27 mouse cellular contexts compared by ENCODE assay signal in genomic region chr13:103993142-103994084, GRCm38 (mm10).
DNase-seq lines count a peak whose midpoint lies in the region; ATAC-seq and TF ChIP-seq lines count a peak whose summit lies in the region.
"Had no signal": no experiment of that assay in that cellular context is flagged by ENCODE, and none has a peak within 500 bp of the region (broad histone marks: within the 10 kb centered on the region; RNA-seq: fewer than 3 reads in every experiment).

No protein-coding gene starts in this region.

- no peak overlapping the region for H3K4me2 ChIP-seq in lung, embryonic 16.5 days (ENCODE audit: low read depth, low read length)
- H3K4me2 ChIP-seq in embryonic facial prominence, embryonic 15.5 days (replicated peaks), result no peak overlapping the region
- H3K4me2 ChIP-seq in midbrain, embryonic 11.5 days, result no peak overlapping the region
- H3K4me2 ChIP-seq: forebrain, embryonic 13.5 days; heart, embryonic 13.5 days; midbrain, embryonic 12.5 days; neural tube, embryonic 12.5 days had no signal

- no peak for DNase-seq in frontal cortex, postnatal 10 days (ENCODE audit: low spot score in 2 of 2)
- DNase-seq in lung, adult 2 months, result no peak
- no peak for DNase-seq in midbrain, embryonic 11.5 days (ENCODE audit: low spot score, missing footprints)
- no peak for DNase-seq in embryo, embryonic 9.5 days (ENCODE audit: extremely low spot score)
- DNase-seq: adrenal gland, postnatal 25 days; cerebellum, adult 18-20 months; cerebellum, postnatal 10 days; gastrocnemius, postnatal 25 days; heart, postnatal 10 days; kidney, adult 18-20 months; kidney, postnatal 36 days; left cerebral cortex, postnatal 4 days; lung, adult 18-20 months; lung, postnatal 14 days; thymus, adult 2 months; thymus, postnatal 36 days had no signal

- H3K4me3 ChIP-seq in lung, embryonic 16.5 days (ENCODE audit: low read length), result no peak overlapping the region
- H3K4me3 ChIP-seq in lung, adult 2 months (replicated peaks; ENCODE audit: extremely low read depth, low read depth, low read length), result no peak overlapping the region
- H3K4me3 ChIP-seq in embryonic facial prominence, embryonic 15.5 days (replicated peaks), result no peak overlapping the region
- no peak overlapping the region for H3K4me3 ChIP-seq in midbrain, embryonic 11.5 days (ENCODE audit: low read depth, low read length)
- H3K4me3 ChIP-seq: forebrain, embryonic 13.5 days; heart, embryonic 13.5 days; layer of hippocampus, adult 2 months; midbrain, embryonic 12.5 days; myocyte; neural tube, embryonic 12.5 days had no signal

- H3K9ac ChIP-seq in lung, embryonic 16.5 days (ENCODE audit: low read length), result no peak overlapping the region
- no peak overlapping the region for H3K9ac ChIP-seq in embryonic facial prominence, embryonic 15.5 days
- no peak overlapping the region for H3K9ac ChIP-seq in midbrain, embryonic 11.5 days (ENCODE audit: low read length)
- H3K9ac ChIP-seq: forebrain, embryonic 13.5 days; heart, embryonic 13.5 days; midbrain, embryonic 12.5 days; neural tube, embryonic 12.5 days had no signal

- H3K9me3 ChIP-seq in lung, embryonic 16.5 days (ENCODE audit: control insufficient read depth, low read length), result peaks cover 3% of the 10 kb centered on the region; the same call in 1 of the 2 replicates
- no peaks in the 10 kb centered on the region for H3K9me3 ChIP-seq in embryonic facial prominence, embryonic 15.5 days (replicated peaks)
- H3K9me3 ChIP-seq in midbrain, embryonic 11.5 days (ENCODE audit: control insufficient read depth, low read length), result no peaks in the 10 kb centered on the region
- H3K9me3 ChIP-seq: forebrain, embryonic 13.5 days; G1E; midbrain, embryonic 12.5 days had no signal

- H3K4me1 ChIP-seq in lung, embryonic 16.5 days (replicated peaks; ENCODE audit: control insufficient read depth, insufficient read depth, low read length), result no peaks in the 10 kb centered on the region
- no peaks in the 10 kb centered on the region for H3K4me1 ChIP-seq in lung, adult 2 months (ENCODE audit: control insufficient read depth, insufficient read depth, low read length)
- H3K4me1 ChIP-seq in embryonic facial prominence, embryonic 15.5 days, result peaks cover 12% of the 10 kb centered on the region; the same call in 1 of the 2 replicates
- no peaks in the 10 kb centered on the region for H3K4me1 ChIP-seq in midbrain, embryonic 11.5 days (ENCODE audit: control insufficient read depth, insufficient read depth, low read length)
- H3K4me1 ChIP-seq: forebrain, embryonic 13.5 days; midbrain, embryonic 12.5 days; neural tube, embryonic 12.5 days had no signal

- ATAC-seq in frontal cortex, adult (ENCODE audit: low TSS enrichment), result peak; percentile 85
- ATAC-seq in lung, embryonic 16.5 days (ENCODE audit: low read depth), result 0 out of 2 replicates have a peak, but pooled peaks have one; percentile 17
- ATAC-seq in embryonic facial prominence, embryonic 15.5 days (ENCODE audit: insufficient number of reproducible peaks, low FRiP score, low TSS enrichment, low read depth), result no peak
- ATAC-seq in midbrain, embryonic 11.5 days (ENCODE audit: low FRiP score), result no peak
- ATAC-seq: forebrain, embryonic 13.5 days; hindbrain, embryonic 16.5 days had no signal

- no peak for TF ChIP-seq CTCF in lung, adult 2 months (IDR thresholded peaks at IDR 0.05; ENCODE audit: insufficient read depth, low read length)

- no peaks in the 10 kb centered on the region for H3K36me3 ChIP-seq in lung, embryonic 16.5 days (ENCODE audit: control insufficient read depth, insufficient read depth, low read length)
- H3K36me3 ChIP-seq in embryonic facial prominence, embryonic 15.5 days, result no peaks in the 10 kb centered on the region
- H3K36me3 ChIP-seq in midbrain, embryonic 11.5 days (ENCODE audit: control insufficient read depth, insufficient read depth, low read length), result no peaks in the 10 kb centered on the region
- H3K36me3 ChIP-seq: G1E; heart, embryonic 13.5 days; midbrain, embryonic 12.5 days; neural tube, embryonic 12.5 days had no signal

- WGBS in lung, embryonic 16.5 days, result 65% methylated on average over 8 of the region's 8 CpGs
- WGBS in lung, adult 2 months, result 62% methylated on average over 8 of the region's 8 CpGs
- WGBS in embryonic facial prominence, embryonic 15.5 days, result 51% methylated on average over 8 of the region's 8 CpGs
- WGBS in midbrain, embryonic 11.5 days, result 79% methylated on average over 8 of the region's 8 CpGs

- no peak for TF ChIP-seq POLR2A in lung, adult 2 months (IDR thresholded peaks at IDR 0.05; ENCODE audit: borderline replicate concordance, extremely low read depth, low read depth, low read length)

- H3K27ac ChIP-seq in lung, embryonic 16.5 days (ENCODE audit: low read length), result no peak overlapping the region
- H3K27ac ChIP-seq in embryonic facial prominence, embryonic 15.5 days (replicated peaks), result peak overlapping the region; percentile 72
- no peak overlapping the region for H3K27ac ChIP-seq in midbrain, embryonic 11.5 days (ENCODE audit: low read depth, low read length)
- H3K27ac ChIP-seq: forebrain, embryonic 13.5 days; heart, embryonic 13.5 days; layer of hippocampus, adult 2 months; midbrain, embryonic 12.5 days; neural tube, embryonic 12.5 days had no signal

- H3K27me3 ChIP-seq in lung, embryonic 16.5 days (ENCODE audit: control insufficient read depth, insufficient read depth, low read depth, low read length), result no peaks in the 10 kb centered on the region
- no peaks in the 10 kb centered on the region for H3K27me3 ChIP-seq in embryonic facial prominence, embryonic 15.5 days
- no peaks in the 10 kb centered on the region for H3K27me3 ChIP-seq in midbrain, embryonic 11.5 days (ENCODE audit: control insufficient read depth, insufficient read depth, low read length)
- H3K27me3 ChIP-seq: forebrain, embryonic 13.5 days; heart, embryonic 13.5 days; midbrain, embryonic 12.5 days; neural tube, embryonic 12.5 days had no signal

Comparison
In these comparisons a context has a peak if more than half of its experiments do, and no peak if none do; other contexts are left out.
1. ATAC-seq: peak in frontal cortex, adult (single experiment) and lung, embryonic 16.5 days (single experiment); none in embryonic facial prominence, embryonic 15.5 days (single experiment) and midbrain, embryonic 11.5 days (single experiment).